Mouse (Mus musculus): ENCODE results near the gene Itga4. TPM values are rescaled to one million over a fixed set of nuclear protein-coding genes. Genes with fewer than 3 reads are reported as not detected.

Itga4 gene
- polyA plus RNA-seq, 1 experiment: 1.9 TPM

DNA sequence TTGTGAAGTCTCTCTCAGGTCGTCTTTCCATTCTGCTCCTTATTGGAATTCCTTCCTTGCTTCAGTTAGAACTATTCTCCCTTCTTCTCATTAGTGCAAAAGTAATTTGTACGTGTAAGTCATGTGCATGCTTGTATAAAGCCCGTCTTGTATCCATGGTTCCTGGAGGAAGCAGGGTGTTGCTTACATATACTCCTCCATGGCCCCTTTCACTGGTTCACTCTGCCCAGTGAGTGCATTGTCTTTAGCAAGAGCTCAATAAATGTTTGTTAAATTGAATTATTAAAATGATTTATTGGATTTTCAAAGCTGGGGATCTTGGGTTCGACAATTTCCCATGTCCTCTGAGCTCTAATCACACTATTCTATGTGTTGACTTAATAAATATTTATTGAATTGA, 29.0 kb downstream of the Itga4 start:
- TF ChIP-seq CTCF (conservative IDR thresholded peaks at IDR 0.05; ENCODE audit: insufficient read depth, insufficient read length, low read depth, low read length) (no peak), POLR2A (IDR thresholded peaks at IDR 0.05; ENCODE audit: low read depth, low read length) (no peak)
- no peak for DNase-seq
- H3K36me3 ChIP-seq (ENCODE audit: control insufficient read depth, insufficient read depth, low read length): no peaks in the 10 kb centered on the region
- no peak overlapping the region for H3K27ac ChIP-seq (ENCODE audit: insufficient read depth, low read depth, low read length)
- no peaks in the 10 kb centered on the region for H3K4me1 ChIP-seq (ENCODE audit: control insufficient read depth, insufficient read depth, low read length)
- H3K27me3 ChIP-seq (replicated peaks; ENCODE audit: control insufficient read depth, insufficient read depth, low read length): no peaks in the 10 kb centered on the region
- WGBS: 87% methylated on average over 4 of the region's 4 CpGs
- H3K4me3 ChIP-seq (ENCODE audit: insufficient read depth, low read depth, low read length): no peak overlapping the region

DNA sequence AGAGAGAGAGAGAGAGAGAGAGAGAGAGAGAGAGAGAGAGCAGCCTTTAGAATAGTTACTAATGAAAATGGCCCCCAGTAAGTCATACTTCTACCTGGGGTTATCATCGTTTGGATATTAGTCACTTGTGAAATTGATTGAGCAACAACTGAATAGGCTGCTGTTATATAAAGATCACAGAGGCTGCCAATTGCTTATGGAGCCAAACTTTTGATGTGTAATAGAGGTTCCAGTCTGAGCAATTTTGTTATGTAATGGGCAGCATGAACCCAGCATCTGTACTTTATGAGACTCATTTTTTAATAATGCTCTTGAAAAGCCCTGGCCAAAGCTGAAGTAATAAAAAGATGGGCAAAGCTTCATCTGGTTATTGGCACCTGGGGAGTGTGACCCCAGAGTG, 34.9 kb downstream of the Itga4 start:
- 81% methylated on average over 1 of the region's 1 CpGs for WGBS
- Histone ChIP-seq H3K27ac (ENCODE audit: insufficient read depth, low read depth, low read length) (no peak overlapping the region), H3K4me3 (ENCODE audit: insufficient read depth, low read depth, low read length) (no peak overlapping the region), H3K36me3 (ENCODE audit: control insufficient read depth, insufficient read depth, low read length) (no peaks in the 10 kb centered on the region), H3K27me3 (replicated peaks; ENCODE audit: control insufficient read depth, insufficient read depth, low read length) (no peaks in the 10 kb centered on the region), H3K4me1 (ENCODE audit: control insufficient read depth, insufficient read depth, low read length) (no peaks in the 10 kb centered on the region)
- no peak for DNase-seq
- TF ChIP-seq CTCF (conservative IDR thresholded peaks at IDR 0.05; ENCODE audit: insufficient read depth, insufficient read length, low read depth, low read length) (no peak), POLR2A (IDR thresholded peaks at IDR 0.05; ENCODE audit: low read depth, low read length) (no peak)

DNA sequence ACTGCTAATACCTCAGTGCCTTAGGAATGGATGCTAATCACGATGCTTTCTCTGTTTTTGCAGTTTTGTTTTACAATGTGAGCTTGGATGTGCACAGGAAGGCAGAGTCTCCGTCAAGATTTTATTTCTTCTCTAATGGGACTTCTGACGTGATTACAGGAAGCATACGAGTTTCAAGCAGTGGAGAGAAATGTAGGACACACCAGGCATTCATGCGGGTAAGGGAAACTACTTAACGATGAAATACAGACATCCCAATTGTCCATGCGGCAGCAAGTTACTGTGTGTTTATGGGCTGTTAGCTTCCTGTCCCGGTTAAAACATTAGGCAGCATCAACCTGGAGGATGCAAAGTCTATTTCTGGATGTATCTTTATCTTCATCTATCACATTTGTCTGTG, 36.7 kb downstream of the Itga4 start:
- Histone ChIP-seq H3K27ac (ENCODE audit: insufficient read depth, low read depth, low read length) (no peak overlapping the region), H3K27me3 (replicated peaks; ENCODE audit: control insufficient read depth, insufficient read depth, low read length) (no peaks in the 10 kb centered on the region), H3K36me3 (ENCODE audit: control insufficient read depth, insufficient read depth, low read length) (no peaks in the 10 kb centered on the region), H3K4me1 (ENCODE audit: control insufficient read depth, insufficient read depth, low read length) (no peaks in the 10 kb centered on the region), H3K4me3 (ENCODE audit: insufficient read depth, low read depth, low read length) (no peak overlapping the region)
- TF ChIP-seq POLR2A (IDR thresholded peaks at IDR 0.05; ENCODE audit: low read depth, low read length): no peak
- TF ChIP-seq CTCF (conservative IDR thresholded peaks at IDR 0.05; ENCODE audit: insufficient read depth, insufficient read length, low read depth, low read length): no peak
- no peak for DNase-seq
- WGBS: 32% methylated on average over 8 of the region's 8 CpGs

DNA sequence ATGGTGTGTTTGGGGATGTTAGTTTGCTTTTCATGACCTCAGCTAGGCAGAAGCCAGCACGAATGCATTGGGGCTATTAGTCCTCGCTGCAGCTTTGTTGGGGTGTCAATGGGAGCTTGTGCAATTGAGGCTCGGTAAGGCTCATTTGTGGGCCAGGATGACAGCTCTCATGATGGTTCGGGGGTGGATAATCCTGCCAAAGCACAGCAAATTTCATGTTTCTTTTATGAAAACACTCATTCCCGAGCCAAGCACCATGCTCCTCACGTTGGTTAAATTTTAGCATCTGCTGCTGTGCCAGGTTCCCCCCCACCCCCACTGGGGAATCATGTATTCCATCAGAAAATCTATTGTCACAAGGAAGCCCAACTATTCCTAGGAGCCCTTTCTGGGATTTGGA, 37.2 kb downstream of the Itga4 start:
- DNase-seq: no peak
- Histone ChIP-seq H3K4me3 (ENCODE audit: insufficient read depth, low read depth, low read length) (no peak overlapping the region), H3K27ac (ENCODE audit: insufficient read depth, low read depth, low read length) (no peak overlapping the region), H3K4me1 (ENCODE audit: control insufficient read depth, insufficient read depth, low read length) (no peaks in the 10 kb centered on the region), H3K27me3 (replicated peaks; ENCODE audit: control insufficient read depth, insufficient read depth, low read length) (no peaks in the 10 kb centered on the region), H3K36me3 (ENCODE audit: control insufficient read depth, insufficient read depth, low read length) (no peaks in the 10 kb centered on the region)
- TF ChIP-seq POLR2A (IDR thresholded peaks at IDR 0.05; ENCODE audit: low read depth, low read length): no peak
- no peak for TF ChIP-seq CTCF (conservative IDR thresholded peaks at IDR 0.05; ENCODE audit: insufficient read depth, insufficient read length, low read depth, low read length)
- 76% methylated on average over 6 of the region's 6 CpGs for WGBS

DNA sequence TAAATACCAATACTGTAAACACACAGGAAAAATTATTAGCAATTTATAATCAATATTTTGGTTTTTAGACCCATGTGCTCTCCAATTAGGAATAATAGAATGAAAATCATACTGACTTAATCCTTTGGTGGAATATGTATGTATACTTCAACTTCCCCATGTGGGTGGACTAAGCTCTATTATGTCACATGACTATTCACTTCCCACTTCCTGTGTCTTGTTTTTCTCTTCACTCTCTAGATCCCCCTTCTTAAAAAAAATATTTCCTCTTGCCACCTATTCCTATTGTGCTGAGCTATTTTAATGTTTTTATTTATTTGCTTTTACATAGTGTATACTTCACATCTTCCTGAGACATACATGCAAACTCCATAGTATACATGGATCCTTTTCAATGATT, 47.2 kb downstream of the Itga4 start:
- DNase-seq: no peak
- TF ChIP-seq CTCF (conservative IDR thresholded peaks at IDR 0.05; ENCODE audit: insufficient read depth, insufficient read length, low read depth, low read length): no peak
- no peak for TF ChIP-seq POLR2A (IDR thresholded peaks at IDR 0.05; ENCODE audit: low read depth, low read length)
- Histone ChIP-seq H3K27ac (ENCODE audit: insufficient read depth, low read depth, low read length) (no peak overlapping the region), H3K27me3 (replicated peaks; ENCODE audit: control insufficient read depth, insufficient read depth, low read length) (no peaks in the 10 kb centered on the region), H3K36me3 (ENCODE audit: control insufficient read depth, insufficient read depth, low read length) (no peaks in the 10 kb centered on the region), H3K4me3 (ENCODE audit: insufficient read depth, low read depth, low read length) (no peak overlapping the region), H3K4me1 (ENCODE audit: control insufficient read depth, insufficient read depth, low read length) (no peaks in the 10 kb centered on the region)

DNA sequence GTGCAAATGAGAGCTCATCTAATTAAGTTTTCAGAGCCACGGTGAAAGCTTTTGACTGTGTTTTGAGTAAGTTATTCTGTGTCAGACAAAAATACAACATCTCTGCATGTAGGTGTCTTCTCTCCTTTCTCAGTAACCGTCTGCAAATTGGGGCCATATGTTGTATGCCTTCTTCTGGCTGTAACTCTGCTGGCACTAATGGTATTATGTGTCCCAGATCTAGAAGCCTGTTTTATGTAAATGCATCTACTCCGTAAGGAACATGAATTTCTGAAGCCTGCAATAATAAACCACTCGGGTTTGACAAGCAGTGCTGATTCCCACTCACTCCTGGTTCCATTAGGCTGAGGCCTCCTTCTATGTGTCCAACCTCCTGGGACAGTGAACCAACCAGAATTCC, 52.3 kb downstream of the Itga4 start:
- Histone ChIP-seq H3K4me1 (ENCODE audit: control insufficient read depth, insufficient read depth, low read length) (no peaks in the 10 kb centered on the region), H3K27me3 (replicated peaks; ENCODE audit: control insufficient read depth, insufficient read depth, low read length) (no peaks in the 10 kb centered on the region), H3K4me3 (ENCODE audit: insufficient read depth, low read depth, low read length) (no peak overlapping the region), H3K27ac (ENCODE audit: insufficient read depth, low read depth, low read length) (no peak overlapping the region), H3K36me3 (ENCODE audit: control insufficient read depth, insufficient read depth, low read length) (no peaks in the 10 kb centered on the region)
- 83% methylated on average over 4 of the region's 4 CpGs for whole genome bisulfite sequencing
- DNase-seq: no peak
- TF ChIP-seq CTCF (conservative IDR thresholded peaks at IDR 0.05; ENCODE audit: insufficient read depth, insufficient read length, low read depth, low read length) (no peak), POLR2A (IDR thresholded peaks at IDR 0.05; ENCODE audit: low read depth, low read length) (no peak)

DNA sequence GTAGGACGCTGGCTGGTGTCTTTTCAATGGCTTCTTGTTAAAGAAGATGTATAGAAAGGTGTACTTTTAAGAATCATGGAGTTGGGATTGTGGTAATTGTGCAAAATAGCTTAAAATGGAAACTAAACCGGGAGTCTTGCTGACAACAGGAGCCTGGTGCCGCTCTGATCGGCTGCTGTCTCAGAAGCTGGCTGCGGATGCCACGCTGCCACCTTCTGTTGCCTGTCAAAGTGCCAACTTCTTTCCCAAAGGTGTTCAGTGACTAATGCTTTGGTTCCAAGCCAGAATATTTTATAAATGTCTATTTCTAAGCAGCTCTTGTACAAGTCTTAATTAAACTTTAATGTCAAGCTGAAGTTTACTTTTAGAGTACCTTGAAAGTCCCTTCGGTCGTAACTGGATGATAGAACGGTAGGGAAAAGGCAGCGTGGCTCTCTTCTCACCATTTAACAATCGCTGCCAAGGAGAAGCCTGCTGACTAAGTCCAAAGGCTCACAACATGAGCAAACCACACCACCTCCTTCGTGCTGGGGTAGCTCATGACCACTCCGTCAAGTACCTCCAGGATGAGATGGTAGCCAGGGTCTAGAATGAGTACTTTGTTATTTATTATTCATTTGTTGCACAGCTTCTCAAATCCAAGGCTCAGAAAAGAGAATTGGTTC, 54.4 kb downstream of the Itga4 start:
- 73% methylated on average over 13 of the region's 13 CpGs for WGBS

More for the DNA sequence above, 54.4 kb downstream of the Itga4 start:
- no peak for DNase-seq
- Histone ChIP-seq H3K4me3 (ENCODE audit: insufficient read depth, low read depth, low read length) (no peak overlapping the region), H3K27ac (ENCODE audit: insufficient read depth, low read depth, low read length) (no peak overlapping the region), H3K27me3 (replicated peaks; ENCODE audit: control insufficient read depth, insufficient read depth, low read length) (no peaks in the 10 kb centered on the region), H3K4me1 (ENCODE audit: control insufficient read depth, insufficient read depth, low read length) (no peaks in the 10 kb centered on the region), H3K36me3 (ENCODE audit: control insufficient read depth, insufficient read depth, low read length) (no peaks in the 10 kb centered on the region)
- TF ChIP-seq POLR2A (IDR thresholded peaks at IDR 0.05; ENCODE audit: low read depth, low read length) (no peak), CTCF (conservative IDR thresholded peaks at IDR 0.05; ENCODE audit: insufficient read depth, insufficient read length, low read depth, low read length) (no peak)

All from kidney, adult 2 months (tissue).